Mouse (Mus musculus): ENCODE results near the gene Pgpep1. TPM values are rescaled to one million over a fixed set of nuclear protein-coding genes. Genes with fewer than 3 reads are reported as not detected.

Pgpep1 gene
- total and polyA plus RNA-seq, 3 experiments, result 12.3 to 30.0 (median 22.9) TPM

GRCm38 (mm10) chr8:70644065-70644464, 16.1 kb downstream of the Pgpep1 start:
- dilution Hi-C loops (cut with MboI; ENCODE audit: extremely low pct_ligation_motif_present, extremely low pct_unique_long_range_greater_than_20kb, low sequenced_read_pairs) (no loop called here), in situ Hi-C loops (cut with MboI; ENCODE audit: low pct_ligation_motif_present, low pct_unique_long_range_greater_than_20kb, low sequenced_read_pairs) (no loop called here)
- Histone ChIP-seq H3K4me3 (replicated peaks in 1 of 3; ENCODE audit: low read depth in 2 of 3, low read length in 2 of 3, poor library complexity in 1 of 3) (no peak overlapping the region), H3K27me3 (replicated peaks) (no peaks in the 10 kb centered on the region), H3K36me3 (replicated peaks in 1 of 2; ENCODE audit: control insufficient read depth in 1 of 2, insufficient read depth in 1 of 2, low read length in 1 of 2) (peaks cover 1 to 17% of the 10 kb centered on the region in 2 experiments), H3K79me2 (replicated peaks; ENCODE audit: control insufficient read depth, extremely low read depth, insufficient read depth, poor library complexity, severe bottlenecking) (no peaks in the 10 kb centered on the region), H3K27ac (ENCODE audit: insufficient read depth, low read depth) (no peak overlapping the region), H3K9me3 (replicated peaks; ENCODE audit: low read length) (no peaks in the 10 kb centered on the region), H3K4me1 (ENCODE audit: control insufficient read depth in 1 of 2, insufficient read depth in 2 of 2) (peaks cover 34 to 70% of the 10 kb centered on the region in 2 experiments), H3K9ac (ENCODE audit: insufficient read depth, low read depth) (no peak overlapping the region), H3K4me2 (ENCODE audit: insufficient read depth, low read depth, poor library complexity, severe bottlenecking) (no peak overlapping the region)
- DNase-seq (ENCODE audit: extremely low read depth), result peak; percentile 41
- TF ChIP-seq CTCF (conservative IDR thresholded peaks at IDR 0.05 in 1 of 2, IDR thresholded peaks at IDR 0.05 in 1 of 2; ENCODE audit: low read depth in 2 of 2, low read length in 2 of 2), result peak; percentile 49 to 56; a peak in 3 of 4 replicates
- no peak for TF ChIP-seq EP300 (IDR thresholded peaks at IDR 0.05; ENCODE audit: low read length)
- TF ChIP-seq ZNF384 (IDR thresholded peaks at IDR 0.05; ENCODE audit: low read depth, low read length), result peak; percentile 70
- TF ChIP-seq RAD21 (IDR thresholded peaks at IDR 0.05; ENCODE audit: low read depth, low read length), result peak; percentile 6; the same call in 1 of the 2 replicates

- peaks cover 28 to 70% of the 10 kb centered on the region in 2 experiments for H3K4me1 ChIP-seq (ENCODE audit: control insufficient read depth in 1 of 2, insufficient read depth in 2 of 2)
- no peaks in the 10 kb centered on the region for H3K27me3 ChIP-seq (replicated peaks)
- H3K4me3 ChIP-seq (replicated peaks in 1 of 3; ENCODE audit: low read depth in 2 of 3, low read length in 2 of 3, poor library complexity in 1 of 3), result no peak overlapping the region
- no peaks in the 10 kb centered on the region for H3K79me2 ChIP-seq (replicated peaks; ENCODE audit: control insufficient read depth, extremely low read depth, insufficient read depth, poor library complexity, severe bottlenecking)
- H3K9me3 ChIP-seq (replicated peaks; ENCODE audit: low read length), result no peaks in the 10 kb centered on the region
- dilution Hi-C loops (cut with MboI; ENCODE audit: extremely low pct_ligation_motif_present, extremely low pct_unique_long_range_greater_than_20kb, low sequenced_read_pairs) (no loop called here), in situ Hi-C loops (cut with MboI; ENCODE audit: low pct_ligation_motif_present, low pct_unique_long_range_greater_than_20kb, low sequenced_read_pairs) (no loop called here)
- peaks cover 0 to 8% of the 10 kb centered on the region in 2 experiments for H3K36me3 ChIP-seq (replicated peaks in 1 of 2; ENCODE audit: control insufficient read depth in 1 of 2, insufficient read depth in 1 of 2, low read length in 1 of 2)
- H3K27ac ChIP-seq (ENCODE audit: insufficient read depth, low read depth), result no peak overlapping the region
- DNase-seq (ENCODE audit: extremely low read depth), result no peak
- no peak overlapping the region for H3K4me2 ChIP-seq (ENCODE audit: insufficient read depth, low read depth, poor library complexity, severe bottlenecking)
- TF ChIP-seq CHD2 (IDR thresholded peaks at IDR 0.05; ENCODE audit: low read length) (no peak), SIN3A (IDR thresholded peaks at IDR 0.05; ENCODE audit: low read length) (no peak), RCOR1 (conservative IDR thresholded peaks at IDR 0.05; ENCODE audit: low read depth, low read length) (no peak), E2F4 (IDR thresholded peaks at IDR 0.05; ENCODE audit: insufficient replicate concordance, low read depth, low read length) (no peak), SMC3 (IDR thresholded peaks at IDR 0.05; ENCODE audit: low read depth, low read length) (no peak), NRF1 (IDR thresholded peaks at IDR 0.05; ENCODE audit: low read depth, low read length) (no peak), ZC3H11A (IDR thresholded peaks at IDR 0.05; ENCODE audit: low read depth, low read length) (no peak), USF1 (IDR thresholded peaks at IDR 0.05; ENCODE audit: low read depth, low read length) (no peak), MXI1 (IDR thresholded peaks at IDR 0.05; ENCODE audit: low read depth, low read length) (no peak), ZNF384 (IDR thresholded peaks at IDR 0.05; ENCODE audit: low read depth, low read length) (no peak), CHD1 (IDR thresholded peaks at IDR 0.05; ENCODE audit: low read depth, low read length) (no peak)
- no peak overlapping the region for H3K9ac ChIP-seq (ENCODE audit: insufficient read depth, low read depth)
Observed at GRCm38 (mm10) chr8:70643019-70643418, 17.2 kb downstream of the Pgpep1 start.

GRCm38 (mm10) chr8:70638752-70639151, 21.4 kb downstream of the Pgpep1 start:
- Histone ChIP-seq H3K4me2 (ENCODE audit: insufficient read depth, low read depth, poor library complexity, severe bottlenecking) (no peak overlapping the region), H3K9ac (ENCODE audit: insufficient read depth, low read depth) (no peak overlapping the region), H3K9me3 (replicated peaks; ENCODE audit: low read length) (no peaks in the 10 kb centered on the region), H3K27ac (ENCODE audit: insufficient read depth, low read depth) (no peak overlapping the region), H3K79me2 (replicated peaks; ENCODE audit: control insufficient read depth, extremely low read depth, insufficient read depth, poor library complexity, severe bottlenecking) (no peaks in the 10 kb centered on the region), H3K36me3 (replicated peaks in 1 of 2; ENCODE audit: control insufficient read depth in 1 of 2, insufficient read depth in 1 of 2, low read length in 1 of 2) (no peaks in the 10 kb centered on the region), H3K27me3 (replicated peaks) (no peaks in the 10 kb centered on the region), H3K4me3 (replicated peaks in 1 of 3; ENCODE audit: low read depth in 2 of 3, low read length in 2 of 3, poor library complexity in 1 of 3) (no peak overlapping the region), H3K4me1 (ENCODE audit: control insufficient read depth in 1 of 2, insufficient read depth in 2 of 2) (peaks cover 31 to 74% of the 10 kb centered on the region in 2 experiments)
- dilution Hi-C loops (cut with MboI; ENCODE audit: extremely low pct_ligation_motif_present, extremely low pct_unique_long_range_greater_than_20kb, low sequenced_read_pairs), result no loop called here
- DNase-seq (ENCODE audit: extremely low read depth), result no peak
- in situ Hi-C loops (cut with MboI; ENCODE audit: low pct_ligation_motif_present, low pct_unique_long_range_greater_than_20kb, low sequenced_read_pairs), result no loop called here
- TF ChIP-seq NELFE (IDR thresholded peaks at IDR 0.05; ENCODE audit: low read depth, low read length) (no peak), NRF1 (IDR thresholded peaks at IDR 0.05; ENCODE audit: low read depth, low read length) (no peak), JUND (conservative IDR thresholded peaks at IDR 0.05; ENCODE audit: low read depth, low read length) (no peak)
